Mouse (Mus musculus) embryonic facial prominence, embryonic 14.5 days (tissue): Measurements from ENCODE around the gene Susd4. TPM values are rescaled to one million over a fixed set of nuclear protein-coding genes. Genes with fewer than 3 reads are reported as not detected.
A peak's percentile ranks its signal among the peaks of the same experiment; 100 is the strongest.

Source experiments
- ATAC-seq: fragments of 200-750 bp; cut with Nextera tagmentation; 2 replicates; pipeline ENCODE4 v1.8.0; 2017; ENCODE audit warnings: low read depth, moderate number of reproducible peaks, moderate TSS enrichment
- DNase-seq: peaks from one replicate; pipeline ENCODE4 v3.0.0-alpha.2; 2015; ENCODE audit warnings: low spot score
- H3K27ac ChIP-seq: fragments of 300-500 bp; sonication (generic); replicated peaks from 2 replicates; pipeline ENCODE4 v1.5.1; 2014; ENCODE audit warnings: low read depth, mild to moderate bottlenecking, low read length, moderate library complexity
- H3K27me3 ChIP-seq: fragments of 300-500 bp; sonication (generic); replicated peaks from 2 replicates; pipeline ENCODE4 v1.6.1; 2014; ENCODE audit warnings: low read length; ENCODE audit not compliant: control insufficient read depth, insufficient read depth
- H3K36me3 ChIP-seq: fragments of 300-500 bp; sonication (generic); 2 replicates; pipeline ENCODE4 v1.6.1; 2014; ENCODE audit warnings: low read length, mixed read lengths; ENCODE audit not compliant: control insufficient read depth, insufficient read depth
- H3K4me1 ChIP-seq: fragments of 300-500 bp; sonication (generic); 2 replicates; pipeline ENCODE4 v1.6.1; 2014; ENCODE audit warnings: antibody characterized with exemption, low read length; ENCODE audit not compliant: control insufficient read depth, insufficient read depth
- H3K4me2 ChIP-seq: fragments of 300-500 bp; sonication (generic); 2 replicates; pipeline ENCODE4 v1.6.1; 2014; ENCODE audit warnings: low read depth, mild to moderate bottlenecking, low read length, moderate library complexity, mixed read lengths
- H3K4me3 ChIP-seq: fragments of 300-500 bp; sonication (generic); 2 replicates; pipeline ENCODE4 v1.5.1; 2014; ENCODE audit warnings: low read depth, mild to moderate bottlenecking, low read length
- H3K9ac ChIP-seq: fragments of 300-500 bp; sonication (generic); 2 replicates; pipeline ENCODE4 v1.6.1; 2014; ENCODE audit warnings: low read depth, mild to moderate bottlenecking, low read length, moderate library complexity, mixed read lengths
- H3K9me3 ChIP-seq: fragments of 300-500 bp; sonication (generic); 2 replicates; pipeline ENCODE4 v1.6.1; 2016; ENCODE audit warnings: low read length; ENCODE audit not compliant: control insufficient read depth
- WGBS: fragments of 180-500 bp; shearing (Covaris S2); extraction: QIAGEN DNeasy Blood & Tissue Kit; methylation state at CpG from one replicate; pipeline ENCODE4 v1.1.7; 2014; 5-methylcytosine and 5-hydroxymethylcytosine counted together
- polyA plus RNA-seq: library from polyadenylated mRNA; unstranded; fragments of >200 nt; fragmentation: Nextera tagmentation; extraction: Ambion mirVana; gene quantifications from 2 replicates; pipeline ENCODE4 v1.2.1, GENCODE M21; 2014

Susd4 gene
- polyA plus RNA-seq: 11.7 and 15.0 TPM in 2 replicates

GRCm38 (mm10) chr1:182763716-182764461 lies at the start of gene Susd4:
Gene Susd4 (plus strand): TSS chr1:182763860.
- peaks cover 15% of the 10 kb centered on the region for H3K27me3 ChIP-seq
- H3K9me3 ChIP-seq: no peaks in the 10 kb centered on the region
- peak within 1 kb of the TSS; percentile 67 for H3K4me3 ChIP-seq
- DNase-seq: peak; percentile 83
- H3K36me3 ChIP-seq: no peaks in the 10 kb centered on the region
- peak within 1 kb of the TSS; percentile 28; the same call in 1 of the 2 replicates for H3K27ac ChIP-seq
- H3K4me1 ChIP-seq: 0 out of 2 replicates have a peak, but pooled peaks cover 3% of the 10 kb centered on the region
- H3K9ac ChIP-seq: peak within 1 kb of the TSS; percentile 64
- peak; percentile 91 for ATAC-seq
- H3K4me2 ChIP-seq: peak within 1 kb of the TSS; percentile 89
- under 1% methylated on average over 32 of the region's 95 CpGs for WGBS

GRCm38 (mm10) chr1:182714236-182714935 lies 49.3 kb upstream of the Susd4 start:
- Histone ChIP-seq H3K9ac (no peak overlapping the region), H3K9me3 (no peaks in the 10 kb centered on the region), H3K36me3 (no peaks in the 10 kb centered on the region), H3K4me2 (no peak overlapping the region), H3K27ac (no peak overlapping the region), H3K27me3 (no peaks in the 10 kb centered on the region), H3K4me3 (no peak overlapping the region), H3K4me1 (no peaks in the 10 kb centered on the region)
- ATAC-seq (peak; percentile 65), DNase-seq (peak; percentile 36)
- 72% methylated on average over 6 of the region's 6 CpGs for WGBS

DNA sequence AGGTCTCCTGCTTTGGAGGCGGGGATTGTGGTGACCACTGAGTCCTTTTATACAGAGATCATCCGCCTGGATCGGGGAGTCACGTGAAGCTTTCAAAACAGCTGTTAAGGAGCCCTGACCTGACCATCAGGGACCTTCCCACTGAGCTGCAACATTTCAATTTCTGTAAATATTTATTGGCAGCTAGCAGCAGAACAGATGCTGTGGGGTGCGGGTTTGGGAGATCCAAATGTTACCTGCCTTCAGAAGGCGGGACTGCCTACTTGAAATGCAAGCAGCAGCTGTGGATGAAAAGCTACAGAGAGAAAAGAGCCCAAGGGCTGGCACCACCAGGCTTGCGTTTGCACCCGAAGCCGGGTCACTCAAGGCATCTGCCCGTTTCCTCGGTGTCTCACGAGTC lies 36.1 kb upstream of the Susd4 start:
- Histone ChIP-seq H3K36me3 (no peaks in the 10 kb centered on the region), H3K4me2 (no peak overlapping the region), H3K27me3 (no peaks in the 10 kb centered on the region), H3K27ac (no peak overlapping the region), H3K4me3 (no peak overlapping the region), H3K9ac (no peak overlapping the region), H3K9me3 (no peaks in the 10 kb centered on the region), H3K4me1 (no peaks in the 10 kb centered on the region)
- 44% methylated on average over 12 of the region's 12 CpGs for WGBS
- ATAC-seq (no peak), DNase-seq (no peak)

GRCm38 (mm10) chr1:182729002-182729401 lies 34.7 kb upstream of the Susd4 start:
- Histone ChIP-seq H3K4me3 (no peak overlapping the region), H3K27ac (no peak overlapping the region), H3K9me3 (no peaks in the 10 kb centered on the region), H3K4me2 (no peak overlapping the region), H3K9ac (no peak overlapping the region), H3K27me3 (no peaks in the 10 kb centered on the region), H3K36me3 (no peaks in the 10 kb centered on the region), H3K4me1 (no peaks in the 10 kb centered on the region)
- DNase-seq (no peak), ATAC-seq (no peak)
- WGBS: 80% methylated on average over 9 of the region's 9 CpGs

DNA sequence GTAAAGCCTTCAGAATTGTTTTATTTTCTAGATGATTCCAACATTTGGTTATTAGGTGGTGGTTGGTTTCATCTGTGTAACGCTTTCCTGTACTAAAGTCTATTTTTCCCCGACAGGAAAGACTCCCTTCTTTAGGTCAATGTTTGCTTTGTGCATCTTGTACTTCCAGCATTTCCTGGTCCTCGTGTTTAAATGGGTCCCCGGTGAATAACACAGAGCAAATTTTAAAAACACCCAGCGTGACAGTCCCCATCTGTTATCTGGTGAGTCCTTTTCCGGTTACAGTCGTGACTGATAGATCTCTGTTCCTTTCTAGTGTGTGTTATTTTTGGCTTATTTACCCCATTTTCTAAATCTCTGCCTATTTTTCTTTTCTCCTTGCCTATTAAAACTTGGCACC lies 31.0 kb upstream of the Susd4 start:
- no peak overlapping the region for H3K4me2 ChIP-seq
- no peaks in the 10 kb centered on the region for H3K36me3 ChIP-seq
- ATAC-seq (no peak), DNase-seq (peak; percentile 16)
- no peak overlapping the region for H3K27ac ChIP-seq
- no peaks in the 10 kb centered on the region for H3K27me3 ChIP-seq
- no peaks in the 10 kb centered on the region for H3K4me1 ChIP-seq
- no peaks in the 10 kb centered on the region for H3K9me3 ChIP-seq
- no peak overlapping the region for H3K4me3 ChIP-seq
- WGBS: 35% methylated on average over 7 of the region's 7 CpGs
- no peak overlapping the region for H3K9ac ChIP-seq

DNA sequence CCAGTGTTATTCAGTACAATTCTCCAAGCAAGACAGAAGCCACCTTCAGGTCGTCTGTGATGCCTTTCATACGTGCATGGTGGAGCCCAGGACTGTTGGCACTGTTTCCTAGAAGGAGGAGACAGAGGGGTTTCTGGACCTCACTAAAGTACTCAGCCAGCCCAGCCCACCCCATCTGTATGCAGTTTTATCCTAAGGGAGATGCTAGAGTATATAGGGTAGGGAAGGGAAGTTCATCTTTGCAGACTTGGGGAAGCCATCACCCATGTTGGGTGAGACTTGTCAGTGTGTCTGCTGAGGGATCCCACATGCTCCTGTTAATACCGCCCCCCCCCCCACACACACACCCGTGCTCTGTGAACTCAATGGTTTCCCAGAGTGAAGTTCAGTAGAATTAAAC lies 27.8 kb upstream of the Susd4 start:
- Histone ChIP-seq H3K9me3 (no peaks in the 10 kb centered on the region), H3K4me3 (no peak overlapping the region), H3K36me3 (no peaks in the 10 kb centered on the region), H3K27me3 (no peaks in the 10 kb centered on the region), H3K9ac (no peak overlapping the region), H3K4me2 (no peak overlapping the region), H3K27ac (no peak overlapping the region), H3K4me1 (no peaks in the 10 kb centered on the region)
- DNase-seq (no peak), ATAC-seq (no peak)
- 52% methylated on average over 4 of the region's 4 CpGs for WGBS

DNA sequence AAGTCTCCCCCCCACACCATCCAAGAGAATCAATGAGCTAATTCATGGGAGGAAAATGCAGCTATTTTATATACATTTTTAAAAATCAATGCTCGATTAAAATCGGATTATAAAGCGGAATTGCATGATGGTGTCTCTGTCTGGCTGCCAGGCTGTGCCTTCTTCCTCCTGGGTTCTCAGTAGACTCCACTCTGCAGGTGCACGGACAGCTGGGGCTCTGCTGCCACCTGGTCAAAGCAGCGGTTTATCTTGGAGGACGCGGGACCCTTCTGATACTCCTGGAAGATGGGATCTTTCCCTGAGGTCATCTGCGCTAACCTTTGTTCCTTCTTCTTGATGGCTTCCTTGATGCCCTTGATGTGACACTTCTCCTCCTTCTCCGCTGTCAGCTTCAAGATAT lies 16.6 kb upstream of the Susd4 start:
- Histone ChIP-seq H3K4me3 (no peak overlapping the region), H3K27me3 (no peaks in the 10 kb centered on the region), H3K27ac (no peak overlapping the region), H3K9ac (no peak overlapping the region), H3K36me3 (no peaks in the 10 kb centered on the region), H3K4me1 (no peaks in the 10 kb centered on the region), H3K4me2 (no peak overlapping the region), H3K9me3 (no peaks in the 10 kb centered on the region)
- DNase-seq (no peak), ATAC-seq (no peak)
- WGBS: 93% methylated on average over 9 of the region's 9 CpGs

DNA sequence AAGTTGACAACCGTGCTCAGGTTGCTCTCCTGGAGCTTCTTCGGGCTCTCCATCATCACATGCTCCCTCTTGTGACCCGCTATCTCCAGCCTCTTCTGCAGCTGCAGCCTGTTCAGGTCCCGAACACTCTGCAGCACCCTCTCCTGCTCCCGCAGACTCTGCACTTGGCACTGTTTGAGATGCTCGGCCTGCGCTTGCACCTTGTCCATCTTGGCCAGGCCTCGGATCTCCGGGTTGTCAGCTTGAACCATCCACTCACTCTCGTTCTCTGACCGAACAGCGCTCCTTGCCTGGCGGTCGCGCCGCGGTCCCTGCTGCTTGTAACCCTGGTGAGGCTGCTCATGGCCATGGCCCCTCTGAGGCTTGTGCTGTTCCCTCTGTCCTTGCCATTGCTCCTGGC lies 15.8 kb upstream of the Susd4 start:
- ATAC-seq: no peak
- WGBS: 78% methylated on average over 15 of the region's 17 CpGs

More for the DNA sequence above, 15.8 kb upstream of the Susd4 start:
- no peaks in the 10 kb centered on the region for H3K4me1 ChIP-seq
- no peak overlapping the region for H3K27ac ChIP-seq
- no peaks in the 10 kb centered on the region for H3K9me3 ChIP-seq
- no peaks in the 10 kb centered on the region for H3K27me3 ChIP-seq
- H3K9ac ChIP-seq: no peak overlapping the region
- no peak overlapping the region for H3K4me3 ChIP-seq
- no peaks in the 10 kb centered on the region for H3K36me3 ChIP-seq
- no peak for DNase-seq
- H3K4me2 ChIP-seq: no peak overlapping the region
